Mouse (Mus musculus) lung, embryonic 14.5 days (tissue): ENCODE measurements around the gene Gng12. TPM values are rescaled to one million over a fixed set of nuclear protein-coding genes. Genes with fewer than 3 reads are reported as not detected.
"Not testable (repeated sequence)": the region's sequence is repeated elsewhere in the genome, so short reads cannot be mapped to it uniquely, and the experiment has no call there.

Experiments
- ATAC-seq: fragments of 200-750 bp; cut with Nextera tagmentation; 2 replicates; pipeline ENCODE4 v1.8.0; 2017; ENCODE audit warnings: mild to moderate bottlenecking, moderate TSS enrichment, moderate library complexity; ENCODE audit not compliant: insufficient read depth
- DNase-seq: peaks from one replicate; pipeline ENCODE4 v3.0.0-alpha.2; 2015
- H3K27ac ChIP-seq: fragments of 300-500 bp; sonication (generic); 2 replicates; pipeline ENCODE4 v1.5.1; 2014; ENCODE audit warnings: low read depth, mild to moderate bottlenecking, moderate library complexity
- H3K27me3 ChIP-seq: fragments of 300-500 bp; sonication (generic); 2 replicates; pipeline ENCODE4 v1.6.1; 2014; ENCODE audit warnings: low read length, control low read depth; ENCODE audit not compliant: insufficient read depth
- H3K36me3 ChIP-seq: fragments of 300-500 bp; sonication (generic); 2 replicates; pipeline ENCODE4 v1.6.1; 2014; ENCODE audit warnings: control low read depth; ENCODE audit not compliant: insufficient read depth
- H3K4me1 ChIP-seq: fragments of 300-500 bp; sonication (generic); 2 replicates; pipeline ENCODE4 v1.6.1; 2014; ENCODE audit warnings: antibody characterized with exemption, control low read depth; ENCODE audit not compliant: insufficient read depth
- H3K4me2 ChIP-seq: fragments of 300-500 bp; sonication (generic); 2 replicates; pipeline ENCODE4 v1.6.1; 2014; ENCODE audit warnings: mild to moderate bottlenecking
- H3K4me3 ChIP-seq: fragments of 300-500 bp; sonication (generic); 2 replicates; pipeline ENCODE4 v1.5.1; 2014; ENCODE audit warnings: low read depth, low read length
- H3K9ac ChIP-seq: fragments of 300-500 bp; sonication (generic); 2 replicates; pipeline ENCODE4 v1.6.1; 2014
- H3K9me3 ChIP-seq: fragments of 300-500 bp; sonication (generic); 2 replicates; pipeline ENCODE4 v1.6.1; 2016; ENCODE audit warnings: low read depth, low read length, control low read depth
- CTCF ChIP-seq: IDR thresholded peaks from 2 replicates; pipeline ENCODE4 v1.5.1; 2016; ENCODE audit warnings: antibody characterized with exemption, low read depth
- WGBS: fragments of 180-500 bp; shearing (Covaris S2); extraction: QIAGEN DNeasy Blood & Tissue Kit; methylation state at CpG from one replicate; pipeline ENCODE4 v1.1.7; 2014; 5-methylcytosine and 5-hydroxymethylcytosine counted together
- polyA plus RNA-seq: library from polyadenylated mRNA; unstranded; fragments of >200 nt; fragmentation: Nextera tagmentation; extraction: Ambion mirVana; gene quantifications from 2 replicates; pipeline ENCODE4 v1.2.1, GENCODE M21; 2014

The Gng12 gene
- polyA plus RNA-seq, 1 experiment from 2014 or later, result 119 TPM

DNA sequence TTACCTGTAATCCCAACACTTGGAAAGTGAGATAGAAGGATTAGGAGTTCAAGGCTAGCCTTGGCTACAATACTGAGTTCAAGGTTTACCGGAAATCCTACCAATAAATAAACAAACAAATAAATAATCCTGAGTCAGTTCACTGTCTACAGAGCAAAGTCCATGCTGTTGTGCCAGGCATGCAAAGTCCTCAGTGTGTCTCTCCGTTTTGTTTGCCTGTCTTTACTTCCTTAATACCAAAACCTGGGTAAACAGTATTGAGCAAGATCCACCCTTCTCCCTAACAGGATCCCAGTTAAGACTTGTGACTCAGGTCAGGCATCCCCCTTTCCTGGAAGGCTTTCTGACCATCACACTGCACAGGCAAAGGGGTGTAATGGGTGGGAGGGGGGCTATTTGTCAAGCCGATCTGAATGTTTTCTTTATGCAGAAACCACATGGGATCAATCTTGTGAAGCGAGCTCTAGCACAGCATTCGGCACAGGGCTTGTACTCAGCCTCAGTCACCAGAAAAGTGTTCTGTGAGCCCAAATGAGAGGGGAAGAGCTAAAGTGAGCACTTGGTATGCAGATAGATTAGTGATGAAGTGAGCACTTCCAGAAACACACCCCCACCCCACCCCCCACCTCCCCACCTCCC, 133.2 kb downstream of the Gng12 start:
- Histone ChIP-seq H3K36me3 (no peaks in the 10 kb centered on the region), H3K9me3 (no peaks in the 10 kb centered on the region), H3K4me3 (no peak overlapping the region), H3K4me2 (no peak overlapping the region), H3K4me1 (peaks cover 5% of the 10 kb centered on the region; the same call in 1 of the 2 replicates), H3K27me3 (no peaks in the 10 kb centered on the region), H3K9ac (no peak overlapping the region), H3K27ac (no peak overlapping the region)
- ATAC-seq, result peak; percentile 42; the same call in 1 of the 2 replicates
- no peak for TF ChIP-seq CTCF
- 36% methylated on average over 5 of the region's 5 CpGs for WGBS
- DNase-seq, result peak; percentile 31

- Histone ChIP-seq H3K9ac (no peak overlapping the region), H3K27me3 (no peaks in the 10 kb centered on the region), H3K27ac (no peak overlapping the region), H3K4me2 (no peak overlapping the region), H3K4me3 (no peak overlapping the region), H3K9me3 (no peaks in the 10 kb centered on the region), H3K4me1 (peaks cover 5% of the 10 kb centered on the region; the same call in 1 of the 2 replicates), H3K36me3 (no peaks in the 10 kb centered on the region)
- peak; percentile 15 for DNase-seq
- WGBS, result 18% methylated on average over 3 of the region's 3 CpGs
- TF ChIP-seq CTCF, result no peak
- no peak for ATAC-seq
These were observed 133.8 kb downstream of the Gng12 start for GRCm38 (mm10) chr6:67029987-67030386.

- no peaks in the 10 kb centered on the region for H3K36me3 ChIP-seq
- ATAC-seq (no peak), DNase-seq (no peak)
- peaks cover 6% of the 10 kb centered on the region for H3K4me1 ChIP-seq
- TF ChIP-seq CTCF, result no peak
- no peaks in the 10 kb centered on the region for H3K27me3 ChIP-seq
- WGBS, result 50% methylated on average over 2 of the region's 2 CpGs
- no peak overlapping the region for H3K4me2 ChIP-seq
- no peak overlapping the region for H3K27ac ChIP-seq
- H3K9me3 ChIP-seq, result no peaks in the 10 kb centered on the region
- H3K4me3 ChIP-seq, result no peak overlapping the region
- H3K9ac ChIP-seq, result no peak overlapping the region
These were observed 134.2 kb downstream of the Gng12 start for GRCm38 (mm10) chr6:67030416-67030815.

GRCm38 (mm10) chr6:67030846-67031245, 134.6 kb downstream of the Gng12 start:
- no peaks in the 10 kb centered on the region for H3K27me3 ChIP-seq
- no peaks in the 10 kb centered on the region for H3K36me3 ChIP-seq
- no peak overlapping the region for H3K4me3 ChIP-seq
- peaks cover 10% of the 10 kb centered on the region for H3K4me1 ChIP-seq
- no peak for TF ChIP-seq CTCF
- H3K27ac ChIP-seq, result no peak overlapping the region
- 67% methylated on average over 5 of the region's 5 CpGs for WGBS
- no peak overlapping the region for H3K9ac ChIP-seq
- H3K9me3 ChIP-seq, result no peaks in the 10 kb centered on the region
- ATAC-seq, result no peak
- no peak overlapping the region for H3K4me2 ChIP-seq
- DNase-seq, result no peak

GRCm38 (mm10) chr6:67032551-67032950, 136.4 kb downstream of the Gng12 start:
- not testable (repeated sequence) for H3K27ac ChIP-seq, H3K4me2 ChIP-seq, DNase-seq, ATAC-seq, H3K27me3 ChIP-seq, H3K9me3 ChIP-seq, H3K9ac ChIP-seq, H3K36me3 ChIP-seq, H3K4me3 ChIP-seq
- peaks cover 10% of the 10 kb centered on the region for H3K4me1 ChIP-seq

GRCm38 (mm10) chr6:67032972-67033371, 136.8 kb downstream of the Gng12 start:
- peaks cover 13% of the 10 kb centered on the region for H3K4me1 ChIP-seq
- H3K27me3 ChIP-seq, result not testable (repeated sequence)
- WGBS, result 97% methylated on average over 2 of the region's 4 CpGs

GRCm38 (mm10) chr6:67033604-67034003, 137.4 kb downstream of the Gng12 start:
- TF ChIP-seq CTCF, result no peak
- 80% methylated on average over 4 of the region's 4 CpGs for WGBS

More at GRCm38 (mm10) chr6:67032972-67033371, 136.8 kb downstream of the Gng12 start:
- ATAC-seq, H3K4me2 ChIP-seq, H3K27ac ChIP-seq, H3K9ac ChIP-seq, H3K4me3 ChIP-seq, DNase-seq, H3K9me3 ChIP-seq, H3K36me3 ChIP-seq: not testable (repeated sequence)

More at GRCm38 (mm10) chr6:67033604-67034003, 137.4 kb downstream of the Gng12 start:
- Histone ChIP-seq H3K27me3 (no peaks in the 10 kb centered on the region), H3K4me1 (peaks cover 13% of the 10 kb centered on the region), H3K36me3 (no peaks in the 10 kb centered on the region), H3K9me3 (no peaks in the 10 kb centered on the region), H3K27ac (no peak overlapping the region), H3K4me3 (no peak overlapping the region), H3K9ac (no peak overlapping the region), H3K4me2 (no peak overlapping the region)
- ATAC-seq (no peak), DNase-seq (no peak)
